Mouse (Mus musculus) heart, embryonic 11.5 days (tissue): ENCODE data around the gene 4930435E12Rik. TPM values are rescaled to one million over a fixed set of nuclear protein-coding genes. Genes with fewer than 3 reads are reported as not detected.

Experiments used
- ATAC-seq: fragments of 200-750 bp; cut with Nextera tagmentation; replicated peaks from 2 replicates; pipeline ENCODE4 v1.8.0; 2017; ENCODE audit warnings: moderate library complexity; ENCODE audit not compliant: insufficient number of reproducible peaks, low FRiP score, low TSS enrichment
- H3K27ac ChIP-seq: fragments of 300-500 bp; sonication (generic); 2 replicates; pipeline ENCODE4 v1.5.1; 2014; ENCODE audit warnings: mild to moderate bottlenecking, low read depth, low read length
- H3K27me3 ChIP-seq: fragments of 300-500 bp; sonication (generic); 2 replicates; pipeline ENCODE4 v1.6.1; 2014; ENCODE audit warnings: mild to moderate bottlenecking, low read length, mixed read lengths; ENCODE audit not compliant: control insufficient read depth, insufficient read depth
- H3K36me3 ChIP-seq: fragments of 300-500 bp; sonication (generic); 2 replicates; pipeline ENCODE4 v1.6.1; 2014; ENCODE audit warnings: mild to moderate bottlenecking, low read length, moderate library complexity, mixed read lengths; ENCODE audit not compliant: control insufficient read depth, insufficient read depth
- H3K4me1 ChIP-seq: fragments of 300-500 bp; sonication (generic); 2 replicates; pipeline ENCODE4 v1.6.1; 2014; ENCODE audit warnings: low read length; ENCODE audit not compliant: control insufficient read depth, insufficient read depth
- H3K4me2 ChIP-seq: fragments of 300-500 bp; sonication (generic); 2 replicates; pipeline ENCODE4 v1.6.1; 2014; ENCODE audit warnings: mild to moderate bottlenecking, moderate library complexity
- H3K4me3 ChIP-seq: fragments of 300-500 bp; sonication (generic); 2 replicates; pipeline ENCODE4 v1.5.1; 2014; ENCODE audit warnings: low read depth, low read length
- H3K9ac ChIP-seq: fragments of 300-500 bp; sonication (generic); 2 replicates; pipeline ENCODE4 v1.6.1; 2014; ENCODE audit warnings: mild to moderate bottlenecking, low read depth, low read length, moderate library complexity
- H3K9me3 ChIP-seq: fragments of 300-500 bp; sonication (generic); replicated peaks from 2 replicates; pipeline ENCODE4 v1.6.1; 2016; ENCODE audit warnings: low read length; ENCODE audit not compliant: control insufficient read depth
- WGBS: fragments of 180-500 bp; shearing (Covaris S2); extraction: QIAGEN DNeasy Blood & Tissue Kit; methylation state at CpG from one replicate; pipeline ENCODE4 v1.1.7; 2014; ENCODE audit not compliant: insufficient replicate concordance; 5-methylcytosine and 5-hydroxymethylcytosine counted together
- polyA plus RNA-seq: library from polyadenylated mRNA; unstranded; fragments of >200 nt; fragmentation: Nextera tagmentation; extraction: Ambion mirVana; gene quantifications from 2 replicates; pipeline ENCODE4 v1.2.1, GENCODE M21; 2014

The 4930435E12Rik gene
- polyA plus RNA-seq, 1 experiment from 2014 or later = not detected

DNA sequence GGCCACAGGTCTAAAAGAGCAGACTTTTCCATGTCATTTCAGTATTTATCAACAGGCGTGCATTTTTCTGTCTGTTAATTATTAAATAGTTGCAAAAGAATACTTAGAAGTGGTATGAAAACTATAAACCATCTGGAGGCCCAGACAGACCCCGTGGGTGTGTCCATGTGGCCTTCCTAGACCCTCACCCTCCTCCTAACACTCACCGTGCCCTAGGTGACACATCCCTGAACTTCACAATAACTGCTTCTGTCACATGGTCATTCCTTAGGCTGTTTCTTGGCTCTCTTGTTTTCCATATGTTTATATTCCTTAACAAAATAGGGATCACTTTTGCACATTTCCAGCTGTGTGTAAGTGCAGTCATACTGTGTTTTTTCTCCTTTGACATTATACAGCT is 61.9 kb downstream of the 4930435E12Rik start:
- Histone ChIP-seq H3K27ac (no peak overlapping the region), H3K36me3 (no peaks in the 10 kb centered on the region; the same call in 1 of the 2 replicates), H3K27me3 (no peaks in the 10 kb centered on the region), H3K9me3 (no peaks in the 10 kb centered on the region), H3K4me3 (no peak overlapping the region), H3K9ac (no peak overlapping the region), H3K4me1 (0 out of 2 replicates have a peak, but pooled peaks cover 2% of the 10 kb centered on the region), H3K4me2 (no peak overlapping the region)
- 67% methylated on average over 3 of the region's 3 CpGs for WGBS
- ATAC-seq = no peak

GRCm38 (mm10) chr16:38763508-38763907 is 65.0 kb downstream of the 4930435E12Rik start:
- Histone ChIP-seq H3K4me3 (no peak overlapping the region), H3K27ac (0 out of 2 replicates have a peak overlapping the region, but pooled peaks have one; percentile 50), H3K36me3 (no peaks in the 10 kb centered on the region; the same call in 1 of the 2 replicates), H3K9me3 (no peaks in the 10 kb centered on the region), H3K27me3 (no peaks in the 10 kb centered on the region), H3K9ac (no peak overlapping the region), H3K4me1 (peaks cover 4% of the 10 kb centered on the region; the same call in 1 of the 2 replicates), H3K4me2 (no peak overlapping the region)
- 0 out of 2 replicates have a peak, but pooled peaks have one; percentile 26 for ATAC-seq
- WGBS = 70% methylated on average over 4 of the region's 4 CpGs

- peaks cover 6% of the 10 kb centered on the region; the same call in 1 of the 2 replicates for H3K4me1 ChIP-seq
- H3K4me2 ChIP-seq = no peak overlapping the region
- no peak overlapping the region for H3K27ac ChIP-seq
- H3K4me3 ChIP-seq = no peak overlapping the region
- H3K36me3 ChIP-seq = peaks cover 4% of the 10 kb centered on the region
- no peak overlapping the region for H3K9ac ChIP-seq
- WGBS = 88% methylated on average over 8 of the region's 8 CpGs
- no peak for ATAC-seq
- H3K27me3 ChIP-seq = no peaks in the 10 kb centered on the region
- H3K9me3 ChIP-seq = no peaks in the 10 kb centered on the region
Measured at GRCm38 (mm10) chr16:38762401-38762800, 66.1 kb downstream of the 4930435E12Rik start.

Other genes with a start within 250 kb of the 4930435E12Rik start
- gene Arhgap31, start 115.5 kb downstream of the 4930435E12Rik start, polyA plus RNA-seq = 33.9 and 35.8 TPM in 2 replicates
- 31.0 and 33.8 TPM in 2 replicates for gene B4galt4, start 86.5 kb downstream of the 4930435E12Rik start, polyA plus RNA-seq
- 30.6 and 33.2 TPM in 2 replicates for gene Upk1b, start 28.4 kb downstream of the 4930435E12Rik start, polyA plus RNA-seq
- 0.23 and 0.49 TPM in 2 replicates for gene Igsf11, start 63.9 kb upstream of the 4930435E12Rik start, polyA plus RNA-seq